Mouse (Mus musculus): ENCODE data around the gene Birc5.

Birc5 gene

GRCm38 (mm10) chr11:117825333-117826101 lies 23.5 kb upstream of the Birc5 start, which contains the start of the genes Afmid and Tk1:
Gene Afmid (plus strand): TSS chr11:117825924.
Gene Tk1 (minus strand): TSS chr11:117826092.
- in situ Hi-C loops (cut with MboI; ENCODE audit: unreplicated experiment in 2 of 2) = loop anchor here in 1 of 2 experiments (25.0 kb wide), 2 partner anchors 738 to 963 kb away; partner anchors contain the start of genes Mfsd11 and Srsf2

- in situ Hi-C loops (cut with MboI; ENCODE audit: unreplicated experiment in 2 of 2) = loop anchor here in 1 of 2 experiments (25.0 kb wide), 2 partner anchors 739 to 964 kb away; partner anchors contain the start of genes Mfsd11 and Srsf2
Measured at GRCm38 (mm10) chr11:117826164-117826563, 22.9 kb upstream of the Birc5 start.

GRCm38 (mm10) chr11:117826916-117827315 lies 22.1 kb upstream of the Birc5 start:
- in situ Hi-C loops (cut with MboI; ENCODE audit: unreplicated experiment in 2 of 2) = loop anchor here in 1 of 2 experiments (25.0 kb wide), 2 partner anchors 740 to 965 kb away; partner anchors contain the start of genes Mfsd11 and Srsf2

- in situ Hi-C loops (cut with MboI; ENCODE audit: unreplicated experiment in 2 of 2) = loop anchor here in 1 of 2 experiments (25.0 kb wide), 2 partner anchors 740 to 965 kb away; partner anchors contain the start of genes Mfsd11 and Srsf2
Measured at GRCm38 (mm10) chr11:117827386-117827785, 21.7 kb upstream of the Birc5 start.

- in situ Hi-C loops (cut with MboI; ENCODE audit: unreplicated experiment in 2 of 2) = loop anchor here in 1 of 2 experiments (25.0 kb wide), 2 partner anchors 741 to 966 kb away; partner anchors contain the start of genes Mfsd11 and Srsf2
Measured at GRCm38 (mm10) chr11:117828149-117828887, 20.7 kb upstream of the Birc5 start.

- in situ Hi-C loops (cut with MboI; ENCODE audit: unreplicated experiment in 2 of 2) = loop anchor here in 1 of 2 experiments (25.0 kb wide), 2 partner anchors 742 to 967 kb away; partner anchors contain the start of genes Mfsd11 and Srsf2
Measured at GRCm38 (mm10) chr11:117828888-117829604, 20.0 kb upstream of the Birc5 start.

GRCm38 (mm10) chr11:117829671-117830215 lies 19.3 kb upstream of the Birc5 start:
- in situ Hi-C loops (cut with MboI; ENCODE audit: unreplicated experiment in 2 of 2) = loop anchor here in 1 of 2 experiments (25.0 kb wide), 2 partner anchors 742 to 967 kb away; partner anchors contain the start of genes Mfsd11 and Srsf2

GRCm38 (mm10) chr11:117830401-117830800 lies 18.6 kb upstream of the Birc5 start:
- in situ Hi-C loops (cut with MboI; ENCODE audit: unreplicated experiment in 2 of 2) = loop anchor here in 1 of 2 experiments (25.0 kb wide), 2 partner anchors 743 to 968 kb away; partner anchors contain the start of genes Mfsd11 and Srsf2

- in situ Hi-C loops (cut with MboI; ENCODE audit: unreplicated experiment in 2 of 2) = loop anchor here in 1 of 2 experiments (25.0 kb wide), 2 partner anchors 745 to 970 kb away; partner anchors contain the start of genes Mfsd11 and Srsf2
Measured at GRCm38 (mm10) chr11:117832086-117832969, 16.7 kb upstream of the Birc5 start.

- in situ Hi-C loops (cut with MboI; ENCODE audit: unreplicated experiment in 2 of 2) = loop anchor here in 1 of 2 experiments (25.0 kb wide), 2 partner anchors 746 to 971 kb away; partner anchors contain the start of genes Mfsd11 and Srsf2
Measured at GRCm38 (mm10) chr11:117833509-117833908, 15.5 kb upstream of the Birc5 start.

- in situ Hi-C loops (cut with MboI; ENCODE audit: unreplicated experiment in 2 of 2) = loop anchor here in 1 of 2 experiments (25.0 kb wide), 2 partner anchors 747 to 972 kb away; partner anchors contain the start of genes Mfsd11 and Srsf2
Measured at GRCm38 (mm10) chr11:117834086-117834485, 15.0 kb upstream of the Birc5 start.

- in situ Hi-C loops (cut with MboI; ENCODE audit: unreplicated experiment in 2 of 2) = loop anchor here in 1 of 2 experiments (25.0 kb wide), 2 partner anchors 749 to 974 kb away; partner anchors contain the start of genes Mfsd11 and Srsf2
Measured at GRCm38 (mm10) chr11:117836306-117836705, 12.7 kb upstream of the Birc5 start.

- in situ Hi-C loops (cut with MboI; ENCODE audit: unreplicated experiment in 2 of 2) = loop anchor here in 1 of 2 experiments (25.0 kb wide), 2 partner anchors 751 to 976 kb away; partner anchors contain the start of genes Mfsd11 and Srsf2
Measured at GRCm38 (mm10) chr11:117838572-117838971, 10.5 kb upstream of the Birc5 start.

- in situ Hi-C loops (cut with MboI; ENCODE audit: unreplicated experiment in 2 of 2) = loop anchor here in 1 of 2 experiments (25.0 kb wide), 2 partner anchors 752 to 977 kb away; partner anchors contain the start of genes Mfsd11 and Srsf2
Measured at GRCm38 (mm10) chr11:117839021-117839420, 10.0 kb upstream of the Birc5 start.

- in situ Hi-C loops (cut with MboI; ENCODE audit: unreplicated experiment in 2 of 2) = loop anchor here in 1 of 2 experiments (25.0 kb wide), 2 partner anchors 754 to 979 kb away; partner anchors contain the start of genes Mfsd11 and Srsf2
Measured at GRCm38 (mm10) chr11:117840910-117841309, 8.1 kb upstream of the Birc5 start.

GRCm38 (mm10) chr11:117843434-117843833 lies 5.6 kb upstream of the Birc5 start:
- in situ Hi-C loops (cut with MboI; ENCODE audit: unreplicated experiment in 2 of 2) = loop anchor here in 1 of 2 experiments (25.0 kb wide), 2 partner anchors 756 to 981 kb away; partner anchors contain the start of genes Mfsd11 and Srsf2

- in situ Hi-C loops (cut with MboI; ENCODE audit: unreplicated experiment in 2 of 2) = loop anchor here in 1 of 2 experiments (25.0 kb wide), 2 partner anchors 758 to 983 kb away; partner anchors contain the start of genes Mfsd11 and Srsf2
Measured at GRCm38 (mm10) chr11:117844997-117845396, 4.1 kb upstream of the Birc5 start.

Measured in v-Abl transformed pro-B cells (cell line).